Mouse (Mus musculus) limb, embryonic 14.5 days (tissue): ENCODE data around the gene Actg1. TPM values are rescaled to one million over a fixed set of nuclear protein-coding genes. Genes with fewer than 3 reads are reported as not detected.

Experiments
- ATAC-seq: fragments of 200-750 bp; cut with Nextera tagmentation; 2 replicates; pipeline ENCODE4 v1.8.0; 2017; ENCODE audit warnings: low read depth, moderate number of reproducible peaks, moderate TSS enrichment; ENCODE audit not compliant: low FRiP score
- DNase-seq: peaks from one replicate; pipeline ENCODE4 v3.0.0-alpha.2; 2015; ENCODE audit warnings: low spot score
- H3K27ac ChIP-seq: fragments of 300-500 bp; sonication (generic); replicated peaks from 2 replicates; pipeline ENCODE4 v1.5.1; 2014; ENCODE audit warnings: low read depth, mild to moderate bottlenecking, low read length, moderate library complexity, mixed read lengths
- H3K27me3 ChIP-seq: fragments of 300-500 bp; sonication (generic); 2 replicates; pipeline ENCODE4 v1.6.1; 2014; ENCODE audit warnings: low read length, mixed read lengths; ENCODE audit not compliant: control insufficient read depth, insufficient read depth
- H3K36me3 ChIP-seq: fragments of 300-500 bp; sonication (generic); 2 replicates; pipeline ENCODE4 v1.6.1; 2014; ENCODE audit warnings: mild to moderate bottlenecking, low read length, moderate library complexity, mixed read lengths; ENCODE audit not compliant: control insufficient read depth, insufficient read depth
- H3K4me1 ChIP-seq: fragments of 300-500 bp; sonication (generic); 2 replicates; pipeline ENCODE4 v1.6.1; 2014; ENCODE audit warnings: antibody characterized with exemption, low read length, mixed read lengths; ENCODE audit not compliant: control insufficient read depth, insufficient read depth
- H3K4me2 ChIP-seq: fragments of 300-500 bp; sonication (generic); replicated peaks from 2 replicates; pipeline ENCODE4 v1.6.1; 2014; ENCODE audit warnings: low read depth, mild to moderate bottlenecking, low read length, moderate library complexity; ENCODE audit not compliant: severe bottlenecking
- H3K4me3 ChIP-seq: fragments of 300-500 bp; sonication (generic); replicated peaks from 2 replicates; pipeline ENCODE4 v1.5.1; 2014; ENCODE audit warnings: low read length
- H3K9ac ChIP-seq: fragments of 300-500 bp; sonication (generic); 2 replicates; pipeline ENCODE4 v1.6.1; 2014; ENCODE audit warnings: mild to moderate bottlenecking, low read depth, low read length, moderate library complexity; ENCODE audit not compliant: severe bottlenecking
- H3K9me3 ChIP-seq: fragments of 300-500 bp; sonication (generic); 2 replicates; pipeline ENCODE4 v1.6.1; 2016; ENCODE audit warnings: low read length; ENCODE audit not compliant: control insufficient read depth
- POLR2A ChIP-seq: fragments of 200-500 bp; IDR thresholded peaks from 2 replicates; pipeline ENCODE4 v1.8.0; 2012; ENCODE audit warnings: inconsistent platforms, mild to moderate bottlenecking, moderate library complexity, borderline replicate concordance; ENCODE audit not compliant: insufficient read depth, insufficient read length; ENCODE audit errors: extremely low read depth
- WGBS: fragments of 180-500 bp; shearing (Covaris S2); extraction: QIAGEN DNeasy Blood & Tissue Kit; methylation state at CpG from one replicate; pipeline ENCODE4 v1.1.7; 2014; 5-methylcytosine and 5-hydroxymethylcytosine counted together
- polyA plus RNA-seq, 2 experiments: library from polyadenylated mRNA; depleted of rRNA in 1 of 2; stranded (reverse) in 1 of 2; unstranded in 1 of 2; fragments of >200 nt; fragmentation: Nextera tagmentation in 1 of 2; extraction: Ambion mirVana in 1 of 2; gene quantifications; 2 replicates each; pipeline versions ENCODE4 v1.2.1 to v1.2.3; 2012 to 2014

The Actg1 gene
- polyA plus RNA-seq, 2 experiments, result 1,359 to 2,223 TPM

GRCm38 (mm10) chr11:120351250-120352092 is 3.1 kb upstream of the Actg1 start:
- 80% methylated on average over 10 of the region's 10 CpGs for WGBS
- H3K4me2 ChIP-seq, result peak overlapping the region; percentile 93; the same call in 1 of the 2 replicates
- peak overlapping the region; percentile 98 for H3K27ac ChIP-seq
- DNase-seq (peak; percentile 2), ATAC-seq (no peak)
- no peaks in the 10 kb centered on the region for H3K9me3 ChIP-seq
- H3K4me3 ChIP-seq, result peak overlapping the region; percentile 100; the same call in 1 of the 2 replicates
- H3K36me3 ChIP-seq, result peaks cover 9% of the 10 kb centered on the region
- TF ChIP-seq POLR2A, result no peak
- no peaks in the 10 kb centered on the region for H3K27me3 ChIP-seq
- H3K4me1 ChIP-seq, result peaks cover 20% of the 10 kb centered on the region
- H3K9ac ChIP-seq, result no peak overlapping the region

GRCm38 (mm10) chr11:120350711-120351110 is 2.4 kb upstream of the Actg1 start:
- Histone ChIP-seq H3K27ac (peak overlapping the region; percentile 98), H3K4me3 (peak overlapping the region; percentile 100), H3K9me3 (no peaks in the 10 kb centered on the region), H3K4me2 (peak overlapping the region; percentile 93), H3K9ac (peak overlapping the region; percentile 100), H3K27me3 (no peaks in the 10 kb centered on the region), H3K36me3 (peaks cover 11% of the 10 kb centered on the region), H3K4me1 (peaks cover 20% of the 10 kb centered on the region)
- ATAC-seq (no peak), DNase-seq (no peak)
- 10% methylated on average over 11 of the region's 11 CpGs for WGBS
- no peak for TF ChIP-seq POLR2A

GRCm38 (mm10) chr11:120349986-120350702 is 1.8 kb upstream of the Actg1 start:
- TF ChIP-seq POLR2A, result 0 out of 2 replicates have a peak, but pooled peaks have one; percentile 24
- H3K36me3 ChIP-seq, result peaks cover 15% of the 10 kb centered on the region
- H3K27ac ChIP-seq, result peak overlapping the region; percentile 98
- under 1% methylated on average over 35 of the region's 68 CpGs for WGBS
- no peaks in the 10 kb centered on the region for H3K9me3 ChIP-seq
- peak; percentile 70 for ATAC-seq
- peak overlapping the region; percentile 93 for H3K4me2 ChIP-seq
- DNase-seq, result peak; percentile 90
- H3K27me3 ChIP-seq, result no peaks in the 10 kb centered on the region
- peak overlapping the region; percentile 100 for H3K4me3 ChIP-seq
- peak overlapping the region; percentile 100 for H3K9ac ChIP-seq
- H3K4me1 ChIP-seq, result peaks cover 20% of the 10 kb centered on the region

GRCm38 (mm10) chr11:120349371-120349985 is 1.1 kb upstream of the Actg1 start:
- Histone ChIP-seq H3K9ac (peak overlapping the region; percentile 100), H3K4me1 (peaks cover 23% of the 10 kb centered on the region), H3K4me2 (peak overlapping the region; percentile 93), H3K27me3 (no peaks in the 10 kb centered on the region), H3K36me3 (peaks cover 22% of the 10 kb centered on the region), H3K4me3 (peak overlapping the region; percentile 100), H3K9me3 (no peaks in the 10 kb centered on the region), H3K27ac (peak overlapping the region; percentile 98)
- DNase-seq, result no peak
- no peak; the same call in 1 of the 2 replicates for ATAC-seq
- no peak for TF ChIP-seq POLR2A
- 0% methylated on average over 16 of the region's 16 CpGs for WGBS

GRCm38 (mm10) chr11:120348684-120349370 is 485 bp upstream of the Actg1 start:
- 3% methylated on average over 18 of the region's 53 CpGs for WGBS

More at GRCm38 (mm10) chr11:120348684-120349370, 485 bp upstream of the Actg1 start:
- 0 out of 2 replicates have a peak, but pooled peaks have one; percentile 34 for TF ChIP-seq POLR2A
- no peaks in the 10 kb centered on the region for H3K9me3 ChIP-seq
- peak overlapping the region; percentile 100 for H3K9ac ChIP-seq
- DNase-seq (peak; percentile 45), ATAC-seq (peak; percentile 16; the same call in 1 of the 2 replicates)
- no peaks in the 10 kb centered on the region for H3K27me3 ChIP-seq
- H3K36me3 ChIP-seq, result peaks cover 22% of the 10 kb centered on the region
- peak overlapping the region; percentile 93 for H3K4me2 ChIP-seq
- peak overlapping the region; percentile 98 for H3K27ac ChIP-seq
- H3K4me3 ChIP-seq, result peak overlapping the region; percentile 100
- H3K4me1 ChIP-seq, result peaks cover 23% of the 10 kb centered on the region
